Mouse (Mus musculus) G1E (cell line): ENCODE measurements around the gene Elovl4.

Experiments used
- CTCF ChIP-seq: IDR thresholded peaks from 2 replicates; pipeline ENCODE4 v1.5.1; 2012; ENCODE audit warnings: low read depth, low read length, inconsistent platforms, mixed read lengths
- GATA1 ChIP-seq: IDR thresholded peaks from 2 replicates; pipeline ENCODE4 v1.6.1; 2012; ENCODE audit warnings: borderline replicate concordance, low read length, inconsistent platforms, mixed read lengths
- GATA2 ChIP-seq: IDR thresholded peaks from 2 replicates; pipeline ENCODE4 v1.6.1; 2012; ENCODE audit warnings: low read depth, low read length, inconsistent platforms, borderline replicate concordance
- TAL1 ChIP-seq: conservative IDR thresholded peaks from 2 replicates; pipeline ENCODE4 v1.6.1; 2012; ENCODE audit warnings: low read depth, low read length, inconsistent platforms, mixed read lengths

- TF ChIP-seq CTCF (no peak), GATA2 (no peak), TAL1 (no peak), GATA1 (no peak)
Observed at GRCm38 (mm10) chr9:83807562-83807961, 1.5 kb upstream of the Elovl4 start.
